ENCODE assay signal across 8 mouse cellular contexts in the genomic region with DNA sequence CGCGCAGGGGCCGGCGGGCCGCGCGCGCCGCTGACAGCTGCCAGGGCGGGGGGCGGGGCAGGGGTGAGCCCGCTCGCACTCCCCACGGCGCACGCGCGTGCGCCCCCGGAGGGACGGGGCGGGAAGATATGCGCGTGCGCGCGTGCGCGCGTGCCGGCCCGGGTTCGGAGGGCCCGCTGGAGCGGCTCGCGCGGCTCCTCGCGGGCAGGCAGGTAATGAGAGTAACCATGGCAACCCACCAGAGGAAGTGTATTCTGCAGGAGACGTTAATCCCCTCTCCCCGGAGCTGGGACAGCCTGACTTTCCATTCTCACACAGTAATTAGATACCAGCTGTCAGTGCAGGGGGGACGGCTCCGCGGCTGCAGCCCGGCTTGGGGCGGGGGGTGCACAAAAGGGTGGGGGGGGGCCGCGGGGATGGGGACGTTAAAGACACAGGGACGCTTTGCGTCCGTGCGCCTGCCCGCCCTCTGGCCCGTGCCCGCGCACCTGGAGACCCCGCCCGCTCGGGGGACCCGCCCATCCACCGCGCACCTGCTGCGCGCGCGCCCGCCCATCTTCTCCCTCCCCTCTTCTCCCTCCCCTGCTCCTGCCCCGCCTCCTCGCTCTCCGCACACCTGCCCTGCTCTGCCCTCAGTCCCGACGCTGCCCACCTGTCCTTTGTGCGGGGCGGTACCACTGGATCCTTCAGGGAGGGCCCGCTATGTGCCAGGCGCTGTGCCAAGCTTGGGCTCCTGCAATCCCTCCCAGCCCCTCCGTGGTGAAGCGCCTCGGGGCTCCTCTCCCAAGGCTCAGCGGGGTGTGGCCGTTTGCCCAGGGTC. TPM values are rescaled to one million over a fixed set of nuclear protein-coding genes. Genes with fewer than 3 reads are reported as not detected.
A peak's percentile ranks its signal among the peaks of the same experiment; 100 is the strongest.
DNase-seq lines count a peak whose midpoint lies in the region; ATAC-seq lines count a peak whose summit lies in the region.

Gene 4930404H24Rik (plus strand): TSS at position 218 of the 820 bp plus-strand sequence.

- peak within 1 kb of the TSS; percentile 76 for H3K9ac ChIP-seq in intestine, embryonic 16.5 days (ENCODE audit: low read depth, low read length)
- peak within 1 kb of the TSS; percentile 68 for H3K9ac ChIP-seq in limb, embryonic 13.5 days
- peak within 1 kb of the TSS; percentile 77 for H3K9ac ChIP-seq in midbrain, embryonic 13.5 days (replicated peaks)

- H3K4me3 ChIP-seq in intestine, embryonic 16.5 days (ENCODE audit: low read length): peak within 1 kb of the TSS; percentile 68
- peak within 1 kb of the TSS; percentile 63 for H3K4me3 ChIP-seq in limb, embryonic 13.5 days
- H3K4me3 ChIP-seq in midbrain, embryonic 13.5 days (replicated peaks): peak within 1 kb of the TSS; percentile 52

- no peaks in the 10 kb centered on the region for H3K36me3 ChIP-seq in intestine, embryonic 16.5 days (ENCODE audit: control insufficient read depth, insufficient read depth, low read length)
- no peaks in the 10 kb centered on the region for H3K36me3 ChIP-seq in limb, embryonic 13.5 days
- H3K36me3 ChIP-seq in midbrain, embryonic 13.5 days: no peaks in the 10 kb centered on the region

- peak; percentile 63 for DNase-seq in layer of hippocampus, adult 11-12 months (ENCODE audit: low spot score)
- no peak for DNase-seq in layer of hippocampus, adult 9-10 months (ENCODE audit: low spot score)
- DNase-seq in gastrocnemius, postnatal 25 days: peak; percentile 69
- DNase-seq in spleen, postnatal 10 days (ENCODE audit: low spot score in 2 of 2): peak; percentile 74 to 81

- peaks cover 31% of the 10 kb centered on the region for H3K4me1 ChIP-seq in intestine, embryonic 16.5 days (ENCODE audit: control insufficient read depth, insufficient read depth, low read length)
- H3K4me1 ChIP-seq in limb, embryonic 13.5 days: peaks cover 31% of the 10 kb centered on the region
- H3K4me1 ChIP-seq in midbrain, embryonic 13.5 days (replicated peaks): peaks cover 66% of the 10 kb centered on the region

- H3K9me3 ChIP-seq in intestine, embryonic 16.5 days (ENCODE audit: control insufficient read depth, low read length): no peaks in the 10 kb centered on the region
- no peaks in the 10 kb centered on the region for H3K9me3 ChIP-seq in limb, embryonic 13.5 days
- H3K9me3 ChIP-seq in midbrain, embryonic 13.5 days: no peaks in the 10 kb centered on the region

- 0 out of 2 replicates have a peak, but pooled peaks cover 4% of the 10 kb centered on the region for H3K27me3 ChIP-seq in intestine, embryonic 16.5 days (replicated peaks; ENCODE audit: control insufficient read depth, insufficient read depth, low read length)
- peaks cover 41% of the 10 kb centered on the region for H3K27me3 ChIP-seq in limb, embryonic 13.5 days
- H3K27me3 ChIP-seq in midbrain, embryonic 13.5 days: peaks cover 30% of the 10 kb centered on the region

- ATAC-seq in common myeloid progenitor, adult 5-6 weeks (replicated peaks; ENCODE audit: low read depth, poor library complexity, severe bottlenecking): peak; percentile 3
- ATAC-seq in intestine, embryonic 16.5 days: peak; percentile 73
- ATAC-seq in limb, embryonic 13.5 days (ENCODE audit: low FRiP score, low read depth): peak; percentile 70
- ATAC-seq in midbrain, embryonic 13.5 days: peak; percentile 88

- 1% methylated on average over 80 of the region's 83 CpGs for WGBS in intestine, embryonic 16.5 days
- WGBS in limb, embryonic 13.5 days: 1% methylated on average over 72 of the region's 83 CpGs
- under 1% methylated on average over 66 of the region's 83 CpGs for WGBS in midbrain, embryonic 13.5 days

- H3K27ac ChIP-seq in intestine, embryonic 16.5 days (ENCODE audit: low read length): peak within 1 kb of the TSS; percentile 68
- no peak within 1 kb of the TSS for H3K27ac ChIP-seq in limb, embryonic 13.5 days
- peak within 1 kb of the TSS; percentile 97 for H3K27ac ChIP-seq in midbrain, embryonic 13.5 days

- peak within 1 kb of the TSS; percentile 94 for H3K4me2 ChIP-seq in intestine, embryonic 16.5 days (ENCODE audit: low read depth, low read length)
- H3K4me2 ChIP-seq in limb, embryonic 13.5 days (replicated peaks): peak within 1 kb of the TSS; percentile 98
- peak within 1 kb of the TSS; percentile 86 for H3K4me2 ChIP-seq in midbrain, embryonic 13.5 days (replicated peaks)

RNA-seq across cellular contexts. Expression of gene 4930404H24Rik, which starts in this region (rescaled TPM):
- not detected in 2 replicates for total RNA-seq in common myeloid progenitor, adult 5-6 weeks (2017)
- not detected for total RNA-seq in gastrocnemius, postnatal 25 days (2021)
- polyA plus RNA-seq in intestine, embryonic 16.5 days (2015; fragmentation: Nextera tagmentation; extraction: Ambion mirVana): not detected in 2 replicates
- polyA plus RNA-seq in limb, embryonic 13.5 days (2015; fragmentation: Nextera tagmentation; extraction: Ambion mirVana): not detected in 2 replicates
- polyA plus RNA-seq in midbrain, embryonic 13.5 days (2015; fragmentation: Nextera tagmentation; extraction: Ambion mirVana): not detected in 2 replicates

Comparison
In these comparisons a context has a peak if more than half of its experiments do, and no peak if none do; other contexts are left out.
1. Peak in ATAC-seq in common myeloid progenitor, adult 5-6 weeks; RNA of the gene not detected or under 1 TPM.
2. Peak in DNase-seq in gastrocnemius, postnatal 25 days; RNA of the gene not detected or under 1 TPM.
3. Peak in ATAC-seq, H3K4me3 ChIP-seq, H3K27ac ChIP-seq, H3K9ac ChIP-seq and H3K4me2 ChIP-seq in intestine, embryonic 16.5 days; RNA of the gene not detected or under 1 TPM.
4. Peak in ATAC-seq, H3K4me3 ChIP-seq, H3K9ac ChIP-seq and H3K4me2 ChIP-seq in limb, embryonic 13.5 days; RNA of the gene not detected or under 1 TPM.
5. Peak in ATAC-seq, H3K4me3 ChIP-seq, H3K27ac ChIP-seq, H3K9ac ChIP-seq and H3K4me2 ChIP-seq in midbrain, embryonic 13.5 days; RNA of the gene not detected or under 1 TPM.
6. ATAC-seq: peak in every context shown above with its lines; median percentile 88 in midbrain, embryonic 13.5 days; 73 in intestine, embryonic 16.5 days; 70 in limb, embryonic 13.5 days; 3 in common myeloid progenitor, adult 5-6 weeks.